Mouse (Mus musculus) hindbrain, embryonic 12.5 days (tissue): ENCODE measurements around the gene Grrp1. TPM values are rescaled to one million over a fixed set of nuclear protein-coding genes. Genes with fewer than 3 reads are reported as not detected.
"Not testable (repeated sequence)": the region's sequence is repeated elsewhere in the genome, so short reads cannot be mapped to it uniquely, and the experiment has no call there.

Source experiments
- ATAC-seq: fragments of 200-750 bp; cut with Nextera tagmentation; 2 replicates; pipeline ENCODE4 v1.8.0; 2017; ENCODE audit warnings: moderate TSS enrichment; ENCODE audit not compliant: low FRiP score
- H3K27ac ChIP-seq: fragments of 300-500 bp; sonication (generic); 2 replicates; pipeline ENCODE4 v1.5.1; 2016; ENCODE audit warnings: mild to moderate bottlenecking
- H3K27me3 ChIP-seq: fragments of 300-500 bp; sonication (generic); 2 replicates; pipeline ENCODE4 v1.6.1; 2016; ENCODE audit warnings: mild to moderate bottlenecking
- H3K36me3 ChIP-seq: fragments of 300-500 bp; sonication (generic); 2 replicates; pipeline ENCODE4 v1.6.1; 2016; ENCODE audit warnings: mild to moderate bottlenecking
- H3K4me1 ChIP-seq: fragments of 300-500 bp; sonication (generic); 2 replicates; pipeline ENCODE4 v1.6.1; 2016
- H3K4me2 ChIP-seq: fragments of 300-500 bp; sonication (generic); replicated peaks from 2 replicates; pipeline ENCODE4 v1.6.1; 2016; ENCODE audit warnings: mild to moderate bottlenecking
- H3K4me3 ChIP-seq: fragments of 300-500 bp; sonication (generic); 2 replicates; pipeline ENCODE4 v1.5.1; 2016; ENCODE audit warnings: mild to moderate bottlenecking
- H3K9ac ChIP-seq: fragments of 300-500 bp; sonication (generic); 2 replicates; pipeline ENCODE4 v1.6.1; 2016; ENCODE audit warnings: mild to moderate bottlenecking, moderate library complexity
- H3K9me3 ChIP-seq: fragments of 300-500 bp; sonication (generic); replicated peaks from 2 replicates; pipeline ENCODE4 v1.6.1; 2016; ENCODE audit warnings: mild to moderate bottlenecking
- WGBS: fragments of 180-500 bp; shearing (Covaris S2); methylation state at CpG from one replicate; pipeline ENCODE4 v1.1.7; 2016; 5-methylcytosine and 5-hydroxymethylcytosine counted together
- polyA plus RNA-seq: library from polyadenylated mRNA; unstranded; fragments of >200 nt; fragmentation: Nextera tagmentation; extraction: Ambion mirVana; gene quantifications from 2 replicates; pipeline ENCODE4 v1.2.1, GENCODE M21; 2016

Grrp1 gene
- polyA plus RNA-seq, 1 experiment from 2014 or later: 8.5 TPM

DNA sequence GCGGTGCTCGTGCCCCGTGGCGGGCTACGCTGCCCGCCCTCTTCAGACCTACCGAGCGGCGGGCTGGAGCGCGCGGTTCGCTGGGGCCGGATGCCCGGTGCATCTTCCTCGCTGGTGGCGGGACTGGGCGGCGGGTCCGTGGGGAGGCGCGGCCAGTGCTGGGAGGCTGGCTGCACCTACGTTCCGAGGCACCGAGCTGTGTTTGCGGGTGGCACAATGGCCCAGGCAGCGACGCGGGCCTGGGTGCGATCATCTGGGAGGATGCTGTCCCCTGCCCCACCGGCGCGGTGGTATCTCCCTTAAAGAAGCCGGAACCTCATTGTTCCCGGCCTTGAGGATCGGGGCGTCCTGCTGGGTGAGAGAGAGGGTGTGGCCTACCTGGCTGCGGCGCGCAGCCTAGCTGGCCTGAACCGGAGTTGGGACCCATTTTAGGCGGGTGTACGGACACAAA is 33.7 kb upstream of the Grrp1 start, which contains the start of gene Pdik1l:
Gene Pdik1l (minus strand): TSS at position 321 of the 451 bp plus-strand sequence.
- peak; percentile 84 for ATAC-seq
- H3K4me1 ChIP-seq: peaks cover 25% of the 10 kb centered on the region
- no peaks in the 10 kb centered on the region for H3K27me3 ChIP-seq
- H3K9ac ChIP-seq: peak within 1 kb of the TSS; percentile 99
- H3K9me3 ChIP-seq: no peaks in the 10 kb centered on the region
- peak within 1 kb of the TSS; percentile 94 for H3K4me3 ChIP-seq
- H3K27ac ChIP-seq: peak within 1 kb of the TSS; percentile 100
- under 1% methylated on average over 43 of the region's 43 CpGs for WGBS
- peak within 1 kb of the TSS; percentile 97 for H3K4me2 ChIP-seq
- peaks cover 14% of the 10 kb centered on the region for H3K36me3 ChIP-seq

DNA sequence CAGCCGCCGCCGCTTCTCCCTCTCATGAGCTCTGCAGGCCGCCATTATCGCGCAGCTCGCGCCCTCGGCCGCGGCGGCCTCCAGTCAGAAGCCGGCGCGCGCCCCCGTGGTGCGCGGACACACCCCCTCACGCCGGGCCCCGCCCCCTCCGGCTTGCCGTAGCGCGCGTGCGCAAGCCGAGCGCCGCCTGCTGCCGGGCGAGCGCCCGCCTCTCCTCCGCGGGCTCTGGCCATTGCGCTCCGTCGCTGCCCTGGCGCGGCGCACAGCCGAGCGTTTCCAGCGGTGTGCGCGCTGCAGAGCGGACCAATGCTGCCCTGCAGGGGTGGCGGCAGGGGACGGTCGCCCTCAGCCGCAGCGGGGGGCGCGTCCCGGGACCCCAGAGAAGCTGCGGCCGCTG is 33.3 kb upstream of the Grrp1 start:
- H3K9me3 ChIP-seq: no peaks in the 10 kb centered on the region

DNA sequence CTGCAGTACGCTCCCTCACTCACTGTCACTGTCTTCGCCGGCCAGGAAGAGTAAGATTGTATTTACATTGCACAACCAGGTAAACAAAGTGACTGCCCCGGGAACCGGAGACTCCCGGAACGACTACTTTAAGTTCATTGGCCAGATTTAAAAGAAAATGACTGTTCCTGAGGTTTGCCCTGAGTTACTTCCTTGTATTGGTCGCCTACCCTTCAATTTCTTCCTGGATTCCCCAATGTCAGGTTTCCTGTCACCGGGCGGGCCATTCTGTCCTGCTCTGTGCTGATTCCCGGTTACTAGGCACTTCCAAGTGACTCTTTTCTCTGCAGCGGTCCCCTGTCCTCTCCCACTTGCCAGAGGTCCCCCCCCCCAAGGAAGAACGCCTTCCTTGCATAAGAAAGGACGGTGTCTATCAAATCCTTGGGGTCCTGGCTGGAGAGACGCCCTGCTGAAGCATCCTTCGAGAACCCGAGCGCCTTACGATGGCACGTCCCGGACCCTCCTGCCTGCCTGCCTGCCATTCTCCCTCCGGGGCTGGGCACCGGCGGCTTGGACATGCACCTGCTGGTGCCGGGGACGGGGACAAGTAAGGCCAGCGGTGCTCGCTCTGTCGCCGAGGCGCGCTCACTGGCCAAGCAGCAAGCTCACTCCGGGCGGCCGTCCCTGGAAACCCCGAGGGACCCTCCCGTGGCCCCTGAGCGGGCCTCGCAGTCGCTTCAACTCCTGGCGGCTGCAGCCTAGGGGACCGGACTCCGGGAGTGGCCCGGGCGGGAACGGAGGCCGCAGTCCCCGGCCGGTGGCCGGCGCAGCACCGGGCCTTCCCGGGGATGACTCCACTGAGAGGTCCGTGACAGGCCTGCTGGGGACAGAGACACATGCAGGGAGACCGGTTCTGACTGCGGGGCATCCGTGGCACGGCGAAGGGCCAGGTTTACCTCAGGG is 32.6 kb upstream of the Grrp1 start:
- no peaks in the 10 kb centered on the region for H3K9me3 ChIP-seq
- peaks cover 25% of the 10 kb centered on the region for H3K4me1 ChIP-seq
- 3% methylated on average over 53 of the region's 59 CpGs for WGBS
- H3K27ac ChIP-seq: peak overlapping the region; percentile 100
- no peaks in the 10 kb centered on the region for H3K27me3 ChIP-seq
- peaks cover 21% of the 10 kb centered on the region for H3K36me3 ChIP-seq
- H3K9ac ChIP-seq: peak overlapping the region; percentile 99
- peak overlapping the region; percentile 97 for H3K4me2 ChIP-seq
- peak overlapping the region; percentile 94 for H3K4me3 ChIP-seq
- peak; percentile 74 for ATAC-seq

More for the DNA sequence above, 33.3 kb upstream of the Grrp1 start:
- H3K36me3 ChIP-seq: peaks cover 15% of the 10 kb centered on the region
- no peaks in the 10 kb centered on the region for H3K27me3 ChIP-seq
- WGBS: under 1% methylated on average over 55 of the region's 59 CpGs
- peak overlapping the region; percentile 99 for H3K9ac ChIP-seq
- peak; percentile 97 for ATAC-seq
- H3K4me1 ChIP-seq: peaks cover 25% of the 10 kb centered on the region
- H3K4me3 ChIP-seq: peak overlapping the region; percentile 94
- peak overlapping the region; percentile 97 for H3K4me2 ChIP-seq
- peak overlapping the region; percentile 100 for H3K27ac ChIP-seq

DNA sequence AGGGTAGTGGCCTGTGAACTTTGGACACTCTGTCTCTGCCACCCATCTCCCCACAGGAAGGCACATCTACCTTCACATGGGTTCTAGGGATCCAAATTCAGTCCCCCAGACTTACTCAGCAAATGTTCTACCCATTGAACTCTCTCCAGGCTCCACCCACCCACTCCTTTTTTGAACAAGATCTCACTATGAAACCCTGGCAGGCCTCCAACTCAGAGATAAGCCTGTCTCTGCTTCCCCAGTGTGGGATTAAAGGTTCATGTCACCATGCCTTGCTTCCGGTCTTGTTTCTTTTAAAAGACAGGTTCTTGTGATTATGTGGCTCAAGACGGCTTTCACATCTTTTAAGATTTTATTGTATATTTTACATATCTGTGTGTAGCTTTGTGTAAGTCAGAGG is 31.0 kb upstream of the Grrp1 start:
- 92% methylated on average over 2 of the region's 2 CpGs for WGBS
- H3K4me1 ChIP-seq: peaks cover 25% of the 10 kb centered on the region
- peaks cover 30% of the 10 kb centered on the region for H3K36me3 ChIP-seq
- H3K9ac ChIP-seq: no peak overlapping the region
- no peak overlapping the region for H3K4me2 ChIP-seq
- no peak overlapping the region for H3K27ac ChIP-seq
- no peaks in the 10 kb centered on the region for H3K27me3 ChIP-seq
- no peak for ATAC-seq
- no peaks in the 10 kb centered on the region for H3K9me3 ChIP-seq
- no peak overlapping the region for H3K4me3 ChIP-seq

DNA sequence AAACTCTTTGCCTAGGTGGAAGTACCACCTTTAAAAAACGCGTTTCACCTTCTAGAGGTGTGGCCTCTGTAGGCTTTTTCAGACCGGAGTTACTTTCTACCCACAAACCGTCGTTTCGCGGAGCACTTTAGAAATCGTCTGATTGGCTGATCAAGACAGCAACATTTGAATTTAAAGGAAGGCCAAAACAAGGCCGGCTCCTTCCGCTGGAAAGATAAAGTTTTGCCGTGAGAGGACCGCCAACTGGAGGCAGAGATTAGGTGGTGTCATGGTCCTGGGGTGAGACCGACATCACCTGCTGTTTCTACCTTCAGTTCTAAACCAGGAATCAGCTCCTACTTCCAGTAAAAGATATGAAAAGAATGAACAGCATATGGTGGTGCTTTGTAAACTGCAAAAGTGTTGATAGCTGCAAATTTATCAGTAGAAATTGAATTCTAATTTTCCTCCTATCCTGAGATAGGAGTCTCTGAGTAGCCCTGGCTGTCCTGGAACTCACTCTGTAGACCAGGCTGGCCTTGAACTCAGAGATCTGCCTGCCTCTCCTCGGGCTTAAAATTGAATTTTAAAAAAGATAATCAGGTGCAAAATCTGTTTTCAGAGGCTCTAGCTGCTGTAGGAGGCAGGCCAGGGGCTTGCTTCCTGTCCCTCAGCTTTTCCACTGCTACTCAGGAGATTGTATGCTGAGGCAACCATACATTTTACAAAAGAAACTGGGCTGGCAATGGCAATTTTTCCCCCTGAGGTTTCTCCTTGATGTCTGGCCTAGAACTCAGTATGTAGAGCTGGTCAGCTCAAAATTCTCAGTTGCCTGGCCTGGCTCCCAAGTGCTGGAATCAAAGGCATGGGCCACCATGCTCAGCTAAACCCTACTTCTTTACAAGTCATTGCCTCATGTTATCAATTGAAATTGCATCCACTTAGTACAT is 19.8 kb upstream of the Grrp1 start:
- Histone ChIP-seq H3K4me2 (peak overlapping the region; percentile 11; the same call in 1 of the 2 replicates), H3K27me3 (no peaks in the 10 kb centered on the region), H3K36me3 (peaks cover 25% of the 10 kb centered on the region), H3K9me3 (no peaks in the 10 kb centered on the region), H3K4me3 (no peak overlapping the region), H3K4me1 (no peaks in the 10 kb centered on the region), H3K27ac (no peak overlapping the region), H3K9ac (0 out of 2 replicates have a peak overlapping the region, but pooled peaks have one; percentile 13)
- ATAC-seq: no peak
- WGBS: 6% methylated on average over 14 of the region's 14 CpGs

DNA sequence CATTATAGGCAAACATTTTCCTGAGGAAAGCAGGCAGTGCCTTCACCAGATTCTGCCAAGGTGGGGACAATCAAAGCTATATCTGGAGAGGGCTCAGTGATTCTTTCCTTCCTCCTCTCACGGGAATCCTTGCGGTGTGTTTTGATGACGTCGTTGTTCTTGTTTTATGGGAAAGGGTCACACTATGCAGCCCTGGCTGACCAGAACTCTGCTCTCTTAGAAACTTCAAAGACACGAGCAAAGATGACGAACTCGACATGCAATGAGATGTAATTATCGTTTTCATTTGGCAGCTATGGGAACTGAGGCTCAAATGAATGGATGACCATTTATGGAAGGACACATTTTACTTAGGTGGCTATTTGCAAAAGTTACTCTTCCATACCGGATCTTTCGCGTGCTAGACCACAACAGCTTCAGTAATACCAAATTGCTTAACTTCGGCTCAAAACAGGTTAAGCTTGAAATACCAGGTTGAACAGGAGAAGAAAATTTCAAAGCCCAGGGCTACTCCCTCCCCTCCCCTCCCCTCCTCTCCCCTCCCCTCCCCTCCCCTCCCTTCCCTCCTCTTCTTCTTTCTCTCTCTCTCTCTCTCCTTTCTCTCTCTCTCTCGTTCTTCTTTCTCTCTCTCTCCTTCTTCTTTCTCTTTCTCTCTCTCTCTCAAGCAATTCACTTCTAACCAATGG is 19.0 kb upstream of the Grrp1 start:
- 32% methylated on average over 12 of the region's 13 CpGs for WGBS
- peaks cover 20% of the 10 kb centered on the region for H3K36me3 ChIP-seq
- H3K4me3 ChIP-seq: no peak overlapping the region
- H3K4me2 ChIP-seq: peak overlapping the region; percentile 11; the same call in 1 of the 2 replicates
- no peaks in the 10 kb centered on the region for H3K4me1 ChIP-seq
- H3K9me3 ChIP-seq: no peaks in the 10 kb centered on the region
- no peak for ATAC-seq
- H3K27ac ChIP-seq: no peak overlapping the region
- H3K9ac ChIP-seq: no peak overlapping the region
- no peaks in the 10 kb centered on the region for H3K27me3 ChIP-seq

DNA sequence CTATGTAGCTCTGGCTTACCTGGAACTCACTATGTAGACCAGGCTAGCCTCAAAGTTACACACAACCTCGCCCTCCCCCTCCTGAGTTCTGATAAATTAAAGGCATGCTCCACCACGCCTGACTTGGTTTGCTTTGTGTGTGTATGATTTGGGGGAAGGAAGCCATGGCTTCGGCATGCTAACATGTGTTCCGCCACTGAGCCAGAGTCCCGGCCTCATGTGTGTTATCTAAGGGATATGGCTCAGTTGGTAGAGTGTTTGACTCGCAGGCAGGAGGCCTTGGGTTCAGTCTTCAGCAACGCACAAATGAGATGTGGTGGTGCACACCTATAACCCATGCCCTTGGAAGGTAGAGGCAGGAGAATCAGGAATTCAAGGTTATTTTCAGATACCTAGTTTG is 18.1 kb upstream of the Grrp1 start:
- H3K9ac ChIP-seq: no peak overlapping the region
- WGBS: 80% methylated on average over 7 of the region's 7 CpGs
- H3K9me3 ChIP-seq: no peaks in the 10 kb centered on the region
- peaks cover 11% of the 10 kb centered on the region for H3K36me3 ChIP-seq
- no peak for ATAC-seq
- H3K4me2 ChIP-seq: no peak overlapping the region
- H3K4me3 ChIP-seq: no peak overlapping the region
- no peaks in the 10 kb centered on the region for H3K27me3 ChIP-seq
- H3K27ac ChIP-seq: no peak overlapping the region
- no peaks in the 10 kb centered on the region for H3K4me1 ChIP-seq

DNA sequence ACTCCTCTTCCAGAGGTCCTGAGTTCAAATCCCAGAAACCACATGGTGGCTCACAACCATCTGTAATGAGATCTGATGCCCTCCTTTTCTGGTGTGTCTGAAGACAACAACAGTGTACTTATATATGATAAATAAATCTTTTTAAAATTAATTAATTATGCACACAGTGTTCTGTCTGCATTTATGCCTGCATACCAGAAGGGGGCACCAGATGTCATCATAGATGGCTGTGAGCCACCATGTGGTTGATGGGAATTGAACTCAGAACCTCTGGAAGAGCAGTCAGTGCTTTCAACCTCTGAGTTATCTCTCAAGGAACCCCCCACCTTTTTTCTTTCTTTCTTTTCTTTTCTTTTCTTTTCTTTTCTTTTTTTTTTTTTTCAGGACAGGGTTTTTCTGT is 15.7 kb upstream of the Grrp1 start:
- ATAC-seq, H3K4me2 ChIP-seq, H3K27ac ChIP-seq, H3K36me3 ChIP-seq, H3K9me3 ChIP-seq, H3K4me3 ChIP-seq, H3K4me1 ChIP-seq, H3K27me3 ChIP-seq, H3K9ac ChIP-seq: not testable (repeated sequence)

DNA sequence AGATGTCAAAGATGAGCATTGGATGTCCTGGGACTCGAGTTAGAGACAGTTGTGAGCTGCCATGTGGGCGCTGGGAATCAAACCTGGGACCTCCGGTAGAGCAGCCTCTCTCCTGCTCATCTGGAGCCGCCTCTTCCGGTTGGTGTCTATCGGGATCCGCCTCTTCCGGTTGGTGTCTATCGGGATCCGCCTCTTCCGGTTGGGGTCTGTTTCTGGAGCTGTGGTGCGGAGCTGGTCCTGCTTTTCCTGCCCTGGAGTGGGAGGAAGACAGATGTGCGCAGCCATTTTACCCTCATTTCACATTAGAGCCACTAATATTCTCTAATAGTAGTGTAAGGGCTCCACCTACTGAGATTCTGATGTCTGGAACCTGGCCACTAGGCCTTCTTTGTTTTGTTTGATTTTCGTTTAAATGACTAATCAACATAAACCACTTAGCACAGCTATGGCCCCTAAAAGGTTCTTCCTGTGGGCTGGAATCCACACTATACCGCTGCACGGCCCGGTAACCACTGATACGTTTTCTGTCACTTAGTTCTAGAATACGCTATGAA is 14.3 kb upstream of the Grrp1 start:
- 88% methylated on average over 19 of the region's 19 CpGs for WGBS
- Histone ChIP-seq H3K4me1 (no peaks in the 10 kb centered on the region), H3K27me3 (no peaks in the 10 kb centered on the region)

DNA sequence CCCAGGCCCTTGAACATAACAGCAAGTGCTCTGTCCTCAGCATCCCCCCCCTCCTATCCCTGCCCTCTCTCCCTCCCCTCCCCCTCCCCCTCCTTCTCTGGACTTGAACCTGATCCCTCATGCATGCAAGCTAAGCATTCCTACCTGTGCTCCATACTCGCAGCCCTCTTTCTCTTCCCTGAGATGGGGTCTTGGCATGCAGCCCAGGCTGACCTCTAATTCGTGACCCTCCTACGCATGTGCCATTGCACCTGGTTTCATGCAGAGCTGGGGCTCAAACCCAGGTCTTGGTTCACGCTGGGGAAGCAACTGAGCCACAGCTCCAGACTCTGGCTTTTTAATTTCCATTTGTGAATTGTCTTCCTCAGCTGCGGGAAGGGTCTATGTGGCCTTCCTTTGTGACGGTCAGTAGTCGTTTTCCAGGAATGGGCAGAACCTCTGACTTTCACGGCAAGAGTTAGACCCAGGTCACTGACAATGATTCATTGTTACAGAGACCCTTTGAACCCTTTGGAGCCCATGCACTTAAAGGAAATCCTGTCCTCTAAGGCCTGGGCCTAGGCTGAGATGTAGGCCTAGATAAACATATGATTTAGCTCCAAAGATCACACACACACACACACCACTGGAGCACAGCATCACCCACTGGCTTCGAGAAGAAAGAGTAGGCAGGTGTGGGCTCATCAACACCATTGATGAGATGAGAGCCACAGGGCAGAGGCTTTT is 12.1 kb upstream of the Grrp1 start:
- no peaks in the 10 kb centered on the region for H3K36me3 ChIP-seq
- WGBS: 62% methylated on average over 9 of the region's 9 CpGs
- H3K9ac ChIP-seq: no peak overlapping the region

More for the DNA sequence above, 14.3 kb upstream of the Grrp1 start:
- H3K36me3 ChIP-seq: no peaks in the 10 kb centered on the region
- H3K9me3 ChIP-seq: no peaks in the 10 kb centered on the region
- ATAC-seq: no peak
- no peak overlapping the region for H3K9ac ChIP-seq
- H3K4me2 ChIP-seq: no peak overlapping the region
- no peak overlapping the region for H3K4me3 ChIP-seq
- no peak overlapping the region for H3K27ac ChIP-seq

DNA sequence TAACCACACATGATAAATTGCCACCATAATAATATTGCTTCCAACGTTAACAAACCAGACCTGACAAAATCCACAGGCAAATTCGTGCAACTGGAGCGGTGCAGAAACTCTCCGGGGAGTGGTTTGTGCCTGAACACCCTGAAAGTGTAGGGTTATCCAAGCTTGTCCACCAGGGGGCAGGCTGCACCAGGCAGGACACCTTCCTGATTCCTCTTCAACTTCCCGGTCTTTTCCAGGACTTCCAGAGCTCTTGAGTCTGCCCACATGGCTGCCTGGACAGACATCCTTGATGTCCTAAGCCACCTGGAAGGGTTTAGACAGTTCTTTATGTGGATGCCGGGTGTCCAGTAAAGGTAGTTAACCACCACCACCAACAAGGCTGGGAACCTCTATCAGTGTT is 9.3 kb upstream of the Grrp1 start:
- Histone ChIP-seq H3K27ac (no peak overlapping the region), H3K4me1 (no peaks in the 10 kb centered on the region), H3K27me3 (no peaks in the 10 kb centered on the region), H3K9ac (no peak overlapping the region), H3K36me3 (no peaks in the 10 kb centered on the region), H3K4me3 (no peak overlapping the region), H3K4me2 (no peak overlapping the region), H3K9me3 (no peaks in the 10 kb centered on the region)
- 42% methylated on average over 6 of the region's 6 CpGs for WGBS
- ATAC-seq: no peak

More for the DNA sequence above, 12.1 kb upstream of the Grrp1 start:
- H3K27ac ChIP-seq: no peak overlapping the region
- no peaks in the 10 kb centered on the region for H3K4me1 ChIP-seq
- no peak for ATAC-seq
- no peak overlapping the region for H3K4me3 ChIP-seq
- no peaks in the 10 kb centered on the region for H3K9me3 ChIP-seq
- no peak overlapping the region for H3K4me2 ChIP-seq
- no peaks in the 10 kb centered on the region for H3K27me3 ChIP-seq
